Mouse (Mus musculus) spleen, postnatal 4 days (tissue): Measurements from ENCODE around the gene Tmem14c.

Experiments used
- DNase-seq, 2 experiments: peaks; one replicate each; pipeline ENCODE4 v3.0.0; 2022; ENCODE audit warnings: low spot score in 2 of 2

The Tmem14c gene

GRCm38 (mm10) chr13:41008946-41009345 is 7.1 kb upstream of the Tmem14c start:
- no peak for DNase-seq

GRCm38 (mm10) chr13:41016797-41017405 is 809 bp downstream of the Tmem14c start:
- peak; percentile 38 to 72 for DNase-seq

GRCm38 (mm10) chr13:41017832-41018231 is 1.7 kb downstream of the Tmem14c start:
- peak in 1 of 2 experiments; percentile 59 for DNase-seq

- peak; percentile 22 to 67 for DNase-seq
Observed at GRCm38 (mm10) chr13:41018236-41018635, 2.1 kb downstream of the Tmem14c start.

GRCm38 (mm10) chr13:41018756-41019591 is 2.9 kb downstream of the Tmem14c start:
- DNase-seq: peak; percentile 56 to 72

GRCm38 (mm10) chr13:41020494-41020893 is 4.4 kb downstream of the Tmem14c start:
- DNase-seq: peak; percentile 57 to 71

GRCm38 (mm10) chr13:41021607-41022006 is 5.5 kb downstream of the Tmem14c start:
- DNase-seq: no peak

- no peak for DNase-seq
Observed at GRCm38 (mm10) chr13:41022099-41022498, 6.0 kb downstream of the Tmem14c start.

GRCm38 (mm10) chr13:41030098-41030497 is 14.0 kb downstream of the Tmem14c start:
- DNase-seq: no peak

- no peak for DNase-seq
Observed at GRCm38 (mm10) chr13:41042511-41042910, 26.4 kb downstream of the Tmem14c start.

- DNase-seq: no peak
Observed at GRCm38 (mm10) chr13:41045901-41046300, 29.8 kb downstream of the Tmem14c start.

GRCm38 (mm10) chr13:41047280-41047679 is 31.2 kb downstream of the Tmem14c start:
- DNase-seq: no peak

- DNase-seq: no peak
Observed at GRCm38 (mm10) chr13:41051965-41052364, 35.9 kb downstream of the Tmem14c start.

GRCm38 (mm10) chr13:41067618-41068017 is 51.5 kb downstream of the Tmem14c start:
- DNase-seq: no peak

GRCm38 (mm10) chr13:41071617-41072016 is 55.5 kb downstream of the Tmem14c start:
- DNase-seq: no peak
